ENCODE assay signal across 21 mouse cellular contexts in genomic region chr12:51858134-51859028, GRCm38 (mm10). TPM values are rescaled to one million over a fixed set of nuclear protein-coding genes. Genes with fewer than 3 reads are reported as not detected.
A peak's percentile ranks its signal among the peaks of the same experiment; 100 is the strongest.
DNase-seq lines count a peak whose midpoint lies in the region; ATAC-seq and TF ChIP-seq lines count a peak whose summit lies in the region.
"Had no signal": no experiment of that assay in that cellular context is flagged by ENCODE, and none has a peak within 500 bp of the region (broad histone marks: within the 10 kb centered on the region; RNA-seq: fewer than 3 reads in every experiment).

No protein-coding gene starts in this region.

- ATAC-seq in CD4-positive, CD25-positive, alpha-beta regulatory T cell, adult 4 months = peak; percentile 59
- ATAC-seq in G1E (ENCODE audit: extremely low read depth, insufficient number of reproducible peaks, low FRiP score, poor library complexity, severe bottlenecking) = no peak
- peak; percentile 42 for ATAC-seq in inflammation-experienced regulatory T-cells, adult 6 months
- no peak for ATAC-seq in hindbrain, embryonic 16.5 days
- ATAC-seq in cerebellum, adult (ENCODE audit: insufficient number of reproducible peaks, low FRiP score, low TSS enrichment) = no peak
- ATAC-seq: midbrain, embryonic 15.5 days had no signal

- no peak overlapping the region for H3K4me2 ChIP-seq in hindbrain, embryonic 16.5 days (ENCODE audit: low read length)
- H3K4me2 ChIP-seq: embryonic facial prominence, embryonic 15.5 days; hindbrain, embryonic 15.5 days; midbrain, embryonic 15.5 days had no signal

- peak; percentile 86; the same call in 1 of the 2 replicates for TF ChIP-seq POLR2A in testis, adult 2 months (IDR thresholded peaks at IDR 0.05; ENCODE audit: control insufficient read depth, low read depth, low read length)

- H3K27ac ChIP-seq in testis, adult 2 months (ENCODE audit: control insufficient read depth, insufficient read depth, low read depth, low read length) = peak overlapping the region; percentile 73
- H3K27ac ChIP-seq in hindbrain, embryonic 16.5 days (ENCODE audit: low read depth, low read length) = no peak overlapping the region
- H3K27ac ChIP-seq: embryonic facial prominence, embryonic 15.5 days; hindbrain, embryonic 15.5 days; kidney, postnatal 0 days; midbrain, embryonic 15.5 days had no signal

- peaks cover 76% of the 10 kb centered on the region for H3K4me1 ChIP-seq in G1E (ENCODE audit: insufficient read depth, low read depth, low read length)
- no peaks in the 10 kb centered on the region; the same call in 1 of the 2 replicates for H3K4me1 ChIP-seq in testis, adult 2 months (ENCODE audit: control insufficient read depth, insufficient read depth, low read length)
- H3K4me1 ChIP-seq in hindbrain, embryonic 16.5 days (ENCODE audit: control insufficient read depth, insufficient read depth, low read depth, low read length) = no peaks in the 10 kb centered on the region
- H3K4me1 ChIP-seq: embryonic facial prominence, embryonic 15.5 days; hindbrain, embryonic 15.5 days; midbrain, embryonic 15.5 days had no signal

- TF ChIP-seq CTCF in G1E (IDR thresholded peaks at IDR 0.05; ENCODE audit: low read depth, low read length) = no peak
- TF ChIP-seq CTCF in testis, adult 2 months (IDR thresholded peaks at IDR 0.05; ENCODE audit: control insufficient read depth, insufficient read depth, insufficient replicate concordance, low read depth, low read length) = no peak

- H3K9ac ChIP-seq in hindbrain, embryonic 16.5 days (ENCODE audit: low read depth, low read length) = no peak overlapping the region
- H3K9ac ChIP-seq: embryonic facial prominence, embryonic 15.5 days; hindbrain, embryonic 15.5 days; midbrain, embryonic 15.5 days had no signal

- H3K36me3 ChIP-seq in G1E (replicated peaks) = peaks cover 2% of the 10 kb centered on the region
- H3K36me3 ChIP-seq in testis, adult 2 months (ENCODE audit: control insufficient read depth, insufficient read depth, low read length) = no peaks in the 10 kb centered on the region
- H3K36me3 ChIP-seq in hindbrain, embryonic 16.5 days (ENCODE audit: control insufficient read depth, insufficient read depth, low read length) = no peaks in the 10 kb centered on the region
- H3K36me3 ChIP-seq: embryonic facial prominence, embryonic 15.5 days; hindbrain, embryonic 15.5 days; midbrain, embryonic 15.5 days had no signal

- intact Hi-C loops in gastrocnemius, postnatal 36 days (cut with DNase I) = no loop called here

- DNase-seq in G1E (ENCODE audit: low spot score) = no peak
- DNase-seq in gastrocnemius, postnatal 36 days = no peak
- DNase-seq: adrenal gland, postnatal 14 days; cerebellum, adult 11-12 months; cerebellum, postnatal 14 days; heart, postnatal 36 days; kidney, adult 18-20 months; lung, adult 2 months; lung, postnatal 36 days; thymus, adult 18-20 months; thymus, postnatal 4 days had no signal

- no peaks in the 10 kb centered on the region for H3K9me3 ChIP-seq in G1E (replicated peaks)
- no peaks in the 10 kb centered on the region for H3K9me3 ChIP-seq in hindbrain, embryonic 16.5 days (ENCODE audit: control insufficient read depth, low read length)
- H3K9me3 ChIP-seq: embryonic facial prominence, embryonic 15.5 days; hindbrain, embryonic 15.5 days; midbrain, embryonic 15.5 days had no signal

- WGBS in hindbrain, embryonic 16.5 days = 73% methylated on average over 13 of the region's 13 CpGs

- H3K4me3 ChIP-seq in G1E (ENCODE audit: low read depth, low read length) = peak overlapping the region; percentile 58; the same call in 1 of the 2 replicates
- H3K4me3 ChIP-seq in testis, adult 2 months (ENCODE audit: control insufficient read depth, low read depth, low read length) = peak overlapping the region; percentile 75
- no peak overlapping the region for H3K4me3 ChIP-seq in hindbrain, embryonic 16.5 days (ENCODE audit: low read length)
- H3K4me3 ChIP-seq: embryonic facial prominence, embryonic 15.5 days; hindbrain, embryonic 15.5 days; midbrain, embryonic 15.5 days; myocyte had no signal

- H3K27me3 ChIP-seq in G1E (ENCODE audit: insufficient read depth, low read length) = no peaks in the 10 kb centered on the region
- no peaks in the 10 kb centered on the region for H3K27me3 ChIP-seq in testis, adult 2 months (ENCODE audit: control insufficient read depth, insufficient read depth, low read length)
- H3K27me3 ChIP-seq in hindbrain, embryonic 16.5 days (replicated peaks; ENCODE audit: control insufficient read depth, insufficient read depth, low read length) = no peaks in the 10 kb centered on the region
- H3K27me3 ChIP-seq: embryonic facial prominence, embryonic 15.5 days; hindbrain, embryonic 15.5 days; midbrain, embryonic 15.5 days had no signal

RNA-seq across cellular contexts. Expression of gene Hectd1, which starts 29.0 kb away (rescaled TPM):
- polyA plus RNA-seq in CD4-positive, CD25-positive, alpha-beta regulatory T cell, adult 4 months (2017; shearing (Covaris generic)) = 10 to 100 TPM; 61.2 to 71.5 TPM
- total RNA-seq in G1E (2014; fragmentation: Nextera tagmentation) = 249 and 255 TPM in 2 replicates
- 238 and 273 TPM in 2 replicates for total RNA-seq in G1E (2017)
- 25.4 and 35.0 TPM in 2 replicates for polyA plus RNA-seq in G1E (2012)
- polyA plus RNA-seq in inflammation-experienced regulatory T-cells, adult 6 months (2017; shearing (Covaris generic)) = 10 to 100 TPM; 58.9 to 78.1 (median 63.5) TPM
- 11.4 and 13.4 TPM in 2 replicates for polyA plus RNA-seq in testis, adult 2 months (2012; rRNA removed)
- 31.3 and 33.3 TPM in 2 replicates for polyA plus RNA-seq in hindbrain, embryonic 16.5 days (2015; fragmentation: Nextera tagmentation; extraction: Ambion mirVana)
- total RNA-seq in gastrocnemius, postnatal 36 days (2021) = 10 to 100 TPM; 80.6 to 97.8 TPM

Comparison
In these comparisons a context has a peak if more than half of its experiments do, and no peak if none do; other contexts are left out.
1. ATAC-seq: peak in CD4-positive, CD25-positive, alpha-beta regulatory T cell, adult 4 months (single experiment) and inflammation-experienced regulatory T-cells, adult 6 months (single experiment); none in G1E (single experiment), hindbrain, embryonic 16.5 days (single experiment) and cerebellum, adult (single experiment).